Mouse (Mus musculus): ENCODE measurements around the gene Washc3. TPM values are rescaled to one million over a fixed set of nuclear protein-coding genes. Genes with fewer than 3 reads are reported as not detected.

Gene Washc3
- polyA plus RNA-seq, 1 experiment from 2014 or later, result 48.0 TPM

DNA sequence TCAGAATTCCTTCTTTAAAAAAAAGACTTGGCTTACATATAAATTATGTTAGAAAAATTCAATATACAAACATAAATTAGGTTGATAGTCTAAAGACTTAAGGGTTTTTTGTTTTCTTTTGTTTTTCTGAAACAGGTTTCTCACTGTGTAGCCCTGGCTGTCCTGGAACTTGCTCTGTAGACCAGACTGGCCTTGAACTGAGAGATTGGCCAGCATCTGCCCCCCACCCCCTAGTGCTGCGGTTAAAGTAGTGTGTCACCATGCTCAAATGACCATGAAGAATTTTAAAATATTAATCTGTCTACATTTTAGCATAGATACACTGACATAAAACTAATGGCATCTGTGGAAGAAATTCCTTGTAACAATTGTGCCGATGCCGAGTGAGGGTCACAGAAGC, 17.3 kb downstream of the Washc3 start:
- Histone ChIP-seq H3K9me3 (replicated peaks) (no peaks in the 10 kb centered on the region), H3K27me3 (ENCODE audit: low read depth, poor library complexity, severe bottlenecking) (no peaks in the 10 kb centered on the region), H3K36me3 (peaks cover 38% of the 10 kb centered on the region), H3K4me3 (no peak overlapping the region), H3K4me1 (no peaks in the 10 kb centered on the region), H3K27ac (replicated peaks) (no peak overlapping the region)
- no peak for DNase-seq (ENCODE audit: low spot score)
- WGBS, result 95% methylated on average over 3 of the region's 3 CpGs

DNA sequence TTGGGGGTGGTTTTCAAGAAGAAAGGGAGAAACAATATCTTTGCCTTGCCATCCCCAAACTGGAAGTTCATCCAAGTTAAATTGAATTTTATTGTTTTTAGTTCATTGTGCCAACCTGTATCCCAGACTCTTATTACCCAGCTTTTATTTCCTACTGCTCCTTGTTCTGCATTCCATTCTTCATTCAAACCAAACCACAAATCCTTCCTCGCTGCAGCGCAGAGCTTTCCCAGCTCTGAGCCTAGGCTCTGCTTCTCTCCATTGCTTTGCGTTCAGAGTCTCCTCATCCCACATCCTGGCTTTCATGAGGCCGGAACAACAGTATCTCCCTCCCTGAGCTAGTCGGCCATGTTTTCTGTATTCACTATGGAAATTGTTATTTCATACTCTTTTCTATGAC, 20.8 kb downstream of the Washc3 start:
- no peak for DNase-seq (ENCODE audit: low spot score)
- no peaks in the 10 kb centered on the region for H3K9me3 ChIP-seq (replicated peaks)
- WGBS, result 91% methylated on average over 5 of the region's 5 CpGs
- no peak overlapping the region for H3K4me3 ChIP-seq
- H3K27ac ChIP-seq (replicated peaks), result no peak overlapping the region
- no peaks in the 10 kb centered on the region for H3K27me3 ChIP-seq (ENCODE audit: low read depth, poor library complexity, severe bottlenecking)
- H3K36me3 ChIP-seq, result peaks cover 37% of the 10 kb centered on the region
- no peaks in the 10 kb centered on the region for H3K4me1 ChIP-seq

DNA sequence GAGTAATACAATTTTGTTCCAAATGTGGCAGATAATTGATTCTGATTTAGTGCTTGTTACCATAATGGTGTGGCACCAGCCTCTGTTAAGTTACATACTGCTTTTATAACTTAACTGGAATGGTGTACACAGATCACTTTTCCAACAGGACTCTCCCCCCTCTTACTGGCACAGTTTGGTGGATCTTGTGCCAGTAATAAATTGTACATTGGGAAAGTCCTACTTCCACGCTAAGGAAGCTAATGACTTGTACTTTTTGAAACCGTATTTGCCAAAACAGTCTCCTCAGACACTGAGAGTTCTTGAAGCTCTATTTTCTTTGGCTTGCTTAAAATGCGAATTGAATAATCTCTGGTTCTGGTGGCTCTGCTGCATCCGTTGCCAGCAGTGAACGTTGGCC, 24.5 kb downstream of the Washc3 start:
- no peak overlapping the region for H3K27ac ChIP-seq (replicated peaks)
- H3K36me3 ChIP-seq, result peaks cover 33% of the 10 kb centered on the region
- H3K4me3 ChIP-seq, result no peak overlapping the region
- H3K4me1 ChIP-seq, result no peaks in the 10 kb centered on the region
- no peaks in the 10 kb centered on the region for H3K27me3 ChIP-seq (ENCODE audit: low read depth, poor library complexity, severe bottlenecking)
- 92% methylated on average over 5 of the region's 5 CpGs for WGBS
- no peak for DNase-seq (ENCODE audit: low spot score)
- no peaks in the 10 kb centered on the region for H3K9me3 ChIP-seq (replicated peaks)

- 96% methylated on average over 2 of the region's 2 CpGs for WGBS
- H3K4me1 ChIP-seq, result no peaks in the 10 kb centered on the region
- H3K9me3 ChIP-seq (replicated peaks), result no peaks in the 10 kb centered on the region
- peaks cover 20% of the 10 kb centered on the region for H3K36me3 ChIP-seq
- H3K27ac ChIP-seq (replicated peaks), result no peak overlapping the region
- H3K4me3 ChIP-seq, result no peak overlapping the region
- H3K27me3 ChIP-seq (ENCODE audit: low read depth, poor library complexity, severe bottlenecking), result no peaks in the 10 kb centered on the region
- DNase-seq (ENCODE audit: low spot score), result no peak
These were observed 27.1 kb downstream of the Washc3 start for GRCm38 (mm10) chr10:88227962-88228361.

GRCm38 (mm10) chr10:88228521-88229017, 27.7 kb downstream of the Washc3 start:
- Histone ChIP-seq H3K4me3 (no peak overlapping the region), H3K9me3 (replicated peaks) (no peaks in the 10 kb centered on the region), H3K27ac (replicated peaks) (no peak overlapping the region), H3K27me3 (ENCODE audit: low read depth, poor library complexity, severe bottlenecking) (no peaks in the 10 kb centered on the region), H3K4me1 (no peaks in the 10 kb centered on the region), H3K36me3 (peaks cover 15% of the 10 kb centered on the region)
- 88% methylated on average over 8 of the region's 8 CpGs for WGBS
- DNase-seq (ENCODE audit: low spot score), result no peak

DNA sequence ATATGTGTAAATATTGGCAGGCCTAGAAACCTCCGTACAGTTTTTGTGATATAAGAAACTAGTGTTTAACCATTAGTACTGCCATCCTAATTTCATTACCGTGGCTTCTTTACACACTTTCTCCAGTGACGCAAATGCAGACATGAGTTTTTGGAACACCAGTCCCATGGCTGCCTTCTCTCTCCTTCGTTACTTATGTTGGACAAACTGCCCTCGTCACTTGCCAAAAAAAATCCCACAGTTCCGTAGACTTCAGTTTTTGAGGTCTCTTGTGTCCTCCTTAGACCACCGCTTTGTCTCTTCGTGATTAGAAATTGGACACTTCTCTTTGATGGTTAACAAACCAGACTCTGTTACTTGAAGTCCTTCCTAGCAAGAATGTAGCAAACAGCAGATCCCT, 30.8 kb downstream of the Washc3 start:
- 70% methylated on average over 8 of the region's 8 CpGs for WGBS
- Histone ChIP-seq H3K9me3 (replicated peaks) (no peaks in the 10 kb centered on the region), H3K4me1 (no peaks in the 10 kb centered on the region), H3K36me3 (peaks cover 16% of the 10 kb centered on the region), H3K4me3 (no peak overlapping the region), H3K27ac (replicated peaks) (no peak overlapping the region), H3K27me3 (ENCODE audit: low read depth, poor library complexity, severe bottlenecking) (no peaks in the 10 kb centered on the region)
- no peak for DNase-seq (ENCODE audit: low spot score)

DNA sequence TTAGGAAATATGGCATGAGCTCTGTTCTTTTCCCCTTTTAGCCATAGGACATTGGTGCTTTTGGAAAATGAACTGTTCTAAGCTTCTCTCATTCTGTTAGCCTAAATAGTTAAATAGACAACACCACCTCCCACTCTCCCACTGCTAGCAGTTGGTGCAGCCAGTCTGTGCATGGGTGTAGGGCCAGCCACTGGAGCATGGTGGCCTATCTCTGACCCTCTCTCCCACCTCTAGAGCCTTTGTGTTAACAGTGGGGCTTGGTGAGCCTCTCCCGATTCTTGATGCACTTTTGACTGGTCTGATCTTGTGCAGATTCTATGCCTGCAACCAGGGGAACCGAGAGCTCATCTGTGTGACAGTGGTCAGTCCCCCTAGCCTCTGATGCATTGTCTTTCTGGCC, 31.9 kb downstream of the Washc3 start:
- no peaks in the 10 kb centered on the region for H3K9me3 ChIP-seq (replicated peaks)
- no peak for DNase-seq (ENCODE audit: low spot score)
- H3K36me3 ChIP-seq, result peaks cover 19% of the 10 kb centered on the region
- no peak overlapping the region for H3K4me3 ChIP-seq
- no peaks in the 10 kb centered on the region for H3K27me3 ChIP-seq (ENCODE audit: low read depth, poor library complexity, severe bottlenecking)
- H3K4me1 ChIP-seq, result peaks cover 7% of the 10 kb centered on the region; the same call in 1 of the 2 replicates
- no peak overlapping the region for H3K27ac ChIP-seq (replicated peaks)
- 65% methylated on average over 2 of the region's 2 CpGs for WGBS

- Histone ChIP-seq H3K27me3 (ENCODE audit: low read depth, poor library complexity, severe bottlenecking) (no peaks in the 10 kb centered on the region), H3K4me3 (no peak overlapping the region), H3K27ac (replicated peaks) (no peak overlapping the region), H3K36me3 (peaks cover 15% of the 10 kb centered on the region), H3K4me1 (no peaks in the 10 kb centered on the region), H3K9me3 (replicated peaks) (no peaks in the 10 kb centered on the region)
- no peak for DNase-seq (ENCODE audit: low spot score)
- 94% methylated on average over 13 of the region's 13 CpGs for WGBS
These were observed 43.8 kb downstream of the Washc3 start for GRCm38 (mm10) chr10:88244681-88245080.

GRCm38 (mm10) chr10:88250300-88250699, 49.4 kb downstream of the Washc3 start:
- no peaks in the 10 kb centered on the region for H3K36me3 ChIP-seq
- WGBS, result 78% methylated on average over 3 of the region's 3 CpGs

GRCm38 (mm10) chr10:88252121-88252862, 51.4 kb downstream of the Washc3 start:
- no peak overlapping the region for H3K4me3 ChIP-seq
- H3K9me3 ChIP-seq (replicated peaks), result no peaks in the 10 kb centered on the region
- no peaks in the 10 kb centered on the region for H3K36me3 ChIP-seq
- WGBS, result 79% methylated on average over 9 of the region's 9 CpGs
- H3K27ac ChIP-seq (replicated peaks), result no peak overlapping the region
- no peaks in the 10 kb centered on the region for H3K27me3 ChIP-seq (ENCODE audit: low read depth, poor library complexity, severe bottlenecking)
- H3K4me1 ChIP-seq, result no peaks in the 10 kb centered on the region
- no peak for DNase-seq (ENCODE audit: low spot score)

More at GRCm38 (mm10) chr10:88250300-88250699, 49.4 kb downstream of the Washc3 start:
- Histone ChIP-seq H3K4me1 (no peaks in the 10 kb centered on the region), H3K27ac (replicated peaks) (no peak overlapping the region), H3K4me3 (no peak overlapping the region), H3K27me3 (ENCODE audit: low read depth, poor library complexity, severe bottlenecking) (no peaks in the 10 kb centered on the region), H3K9me3 (replicated peaks) (no peaks in the 10 kb centered on the region)
- DNase-seq (ENCODE audit: low spot score), result no peak

DNA sequence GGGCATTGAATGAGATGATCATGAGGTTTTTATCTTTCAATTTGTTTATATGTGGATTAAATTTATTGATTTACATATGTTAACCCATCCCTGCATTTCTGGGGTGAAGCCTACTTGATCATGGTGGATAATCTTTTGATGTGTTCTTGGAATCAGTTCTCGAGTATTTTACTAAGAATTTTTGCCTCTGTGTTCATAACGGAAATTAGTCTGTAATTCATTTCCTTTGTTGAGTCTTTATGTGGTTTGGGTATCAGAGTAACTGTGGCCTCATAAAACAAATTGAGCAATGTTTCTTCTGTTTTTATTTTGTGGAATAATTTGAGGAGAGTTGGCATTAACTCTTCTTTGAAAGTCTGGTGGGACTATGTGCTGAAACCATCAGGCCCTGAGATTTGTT, 54.7 kb downstream of the Washc3 start:
- Histone ChIP-seq H3K9me3 (replicated peaks) (no peaks in the 10 kb centered on the region), H3K27ac (replicated peaks) (no peak overlapping the region), H3K4me1 (no peaks in the 10 kb centered on the region), H3K27me3 (ENCODE audit: low read depth, poor library complexity, severe bottlenecking) (no peaks in the 10 kb centered on the region), H3K36me3 (no peaks in the 10 kb centered on the region), H3K4me3 (no peak overlapping the region)
- no peak for DNase-seq (ENCODE audit: low spot score)
- WGBS, result 96% methylated on average over 2 of the region's 2 CpGs

- H3K4me1 ChIP-seq, result no peaks in the 10 kb centered on the region
- DNase-seq (ENCODE audit: low spot score), result no peak
- H3K27me3 ChIP-seq (ENCODE audit: low read depth, poor library complexity, severe bottlenecking), result no peaks in the 10 kb centered on the region
- H3K9me3 ChIP-seq (replicated peaks), result no peaks in the 10 kb centered on the region
- no peak overlapping the region for H3K27ac ChIP-seq (replicated peaks)
- H3K36me3 ChIP-seq, result no peaks in the 10 kb centered on the region
- no peak overlapping the region for H3K4me3 ChIP-seq
- 87% methylated on average over 12 of the region's 12 CpGs for WGBS
These were observed 59.4 kb downstream of the Washc3 start for GRCm38 (mm10) chr10:88260309-88260708.

GRCm38 (mm10) chr10:88261186-88261585, 60.3 kb downstream of the Washc3 start:
- Histone ChIP-seq H3K9me3 (replicated peaks) (no peaks in the 10 kb centered on the region), H3K36me3 (no peaks in the 10 kb centered on the region), H3K27ac (replicated peaks) (no peak overlapping the region), H3K4me3 (no peak overlapping the region), H3K4me1 (no peaks in the 10 kb centered on the region), H3K27me3 (ENCODE audit: low read depth, poor library complexity, severe bottlenecking) (no peaks in the 10 kb centered on the region)
- no peak for DNase-seq (ENCODE audit: low spot score)
- 75% methylated on average over 3 of the region's 3 CpGs for WGBS

Data from midbrain, embryonic 10.5 days (tissue).